Mouse (Mus musculus) midbrain, embryonic 15.5 days (tissue): Measurements from ENCODE around the gene 5830411N06Rik. TPM values are rescaled to one million over a fixed set of nuclear protein-coding genes. Genes with fewer than 3 reads are reported as not detected.

Experiments used
- ATAC-seq: fragments of 200-750 bp; cut with Nextera tagmentation; replicated peaks from 2 replicates; pipeline ENCODE4 v1.8.0; 2017; ENCODE audit warnings: moderate TSS enrichment
- H3K27ac ChIP-seq: fragments of 300-500 bp; sonication (generic); 2 replicates; pipeline ENCODE4 v1.5.1; 2015; ENCODE audit warnings: mild to moderate bottlenecking, inconsistent platforms
- H3K27me3 ChIP-seq: fragments of 300-500 bp; sonication (generic); replicated peaks from 2 replicates; pipeline ENCODE4 v1.6.1; 2015; ENCODE audit warnings: inconsistent platforms
- H3K36me3 ChIP-seq: fragments of 300-500 bp; sonication (generic); replicated peaks from 2 replicates; pipeline ENCODE4 v1.6.1; 2015; ENCODE audit warnings: inconsistent platforms
- H3K4me1 ChIP-seq: fragments of 300-500 bp; sonication (generic); 2 replicates; pipeline ENCODE4 v1.6.1; 2015; ENCODE audit warnings: inconsistent platforms
- H3K4me2 ChIP-seq: fragments of 300-500 bp; sonication (generic); 2 replicates; pipeline ENCODE4 v1.6.1; 2015; ENCODE audit warnings: inconsistent platforms, mild to moderate bottlenecking, moderate library complexity
- H3K4me3 ChIP-seq: fragments of 300-500 bp; sonication (generic); 2 replicates; pipeline ENCODE4 v1.5.1; 2015; ENCODE audit warnings: mild to moderate bottlenecking, inconsistent platforms
- H3K9ac ChIP-seq: fragments of 300-500 bp; sonication (generic); 2 replicates; pipeline ENCODE4 v1.6.1; 2015; ENCODE audit warnings: mild to moderate bottlenecking, inconsistent platforms
- H3K9me3 ChIP-seq: fragments of 300-500 bp; sonication (generic); 2 replicates; pipeline ENCODE4 v1.6.1; 2016; ENCODE audit warnings: inconsistent platforms
- WGBS: fragments of 180-500 bp; shearing (Covaris S2); methylation state at CpG from one replicate; pipeline ENCODE4 v1.1.7; 2015; ENCODE audit warnings: mixed read lengths; 5-methylcytosine and 5-hydroxymethylcytosine counted together
- polyA plus RNA-seq: library from polyadenylated mRNA; unstranded; fragments of >200 nt; fragmentation: Nextera tagmentation; extraction: Ambion mirVana; gene quantifications from 2 replicates; pipeline ENCODE4 v1.2.1, GENCODE M21; 2015

The 5830411N06Rik gene
- polyA plus RNA-seq, 1 experiment from 2014 or later, result not detected

DNA sequence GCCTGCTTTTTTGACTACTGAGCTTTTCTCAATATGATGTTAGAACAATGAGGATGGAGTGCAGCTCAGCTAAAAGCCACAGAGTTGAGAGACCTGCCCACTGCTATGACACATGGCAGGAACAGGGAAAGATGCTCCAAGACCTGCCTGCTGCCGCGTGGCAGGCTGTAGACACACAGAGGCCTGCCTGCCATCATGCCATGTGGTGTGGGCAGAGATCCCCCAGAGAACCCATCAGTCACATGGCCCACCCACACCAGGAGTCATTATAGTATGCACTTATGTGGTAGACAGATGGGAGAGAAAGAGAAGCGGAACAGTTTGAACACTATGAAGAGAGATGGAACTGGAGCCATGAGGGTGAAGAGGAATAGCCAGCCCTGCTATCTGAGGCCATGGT, 13.4 kb upstream of the 5830411N06Rik start:
- Histone ChIP-seq H3K9me3 (no peaks in the 10 kb centered on the region), H3K36me3 (no peaks in the 10 kb centered on the region), H3K4me1 (no peaks in the 10 kb centered on the region), H3K27me3 (no peaks in the 10 kb centered on the region), H3K4me2 (no peak overlapping the region), H3K27ac (no peak overlapping the region), H3K4me3 (no peak overlapping the region), H3K9ac (no peak overlapping the region)
- WGBS, result 95% methylated on average over 3 of the region's 3 CpGs
- no peak for ATAC-seq

GRCm38 (mm10) chr7:140253780-140254299, 6.8 kb downstream of the 5830411N06Rik start:
- H3K36me3 ChIP-seq, result no peaks in the 10 kb centered on the region
- H3K27me3 ChIP-seq, result no peaks in the 10 kb centered on the region
- no peak for ATAC-seq
- WGBS, result 89% methylated on average over 7 of the region's 7 CpGs
- H3K4me1 ChIP-seq, result no peaks in the 10 kb centered on the region
- H3K9me3 ChIP-seq, result no peaks in the 10 kb centered on the region
- no peak overlapping the region for H3K9ac ChIP-seq
- H3K4me3 ChIP-seq, result no peak overlapping the region
- no peak overlapping the region for H3K27ac ChIP-seq
- H3K4me2 ChIP-seq, result no peak overlapping the region

DNA sequence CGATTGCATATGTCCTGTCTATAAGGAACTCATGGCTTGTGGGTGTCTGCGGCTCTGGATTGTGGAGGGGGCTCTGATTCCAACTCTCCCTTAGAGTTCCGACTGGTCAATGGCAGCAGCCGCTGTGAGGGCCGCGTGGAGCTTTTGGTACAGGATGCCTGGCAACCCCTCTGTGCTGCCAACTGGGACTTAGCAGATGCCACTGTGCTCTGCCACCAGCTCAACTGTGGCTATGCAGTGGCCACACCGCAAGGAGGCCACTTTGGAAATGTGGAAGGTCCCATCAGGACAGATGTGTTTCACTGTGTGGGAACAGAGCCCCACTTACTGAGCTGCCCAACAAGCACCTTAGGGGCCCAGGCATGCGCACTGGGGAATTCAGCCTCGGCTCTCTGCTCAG, 48.7 kb downstream of the 5830411N06Rik start:
- no peak overlapping the region for H3K4me3 ChIP-seq
- H3K4me1 ChIP-seq, result no peaks in the 10 kb centered on the region
- no peak for ATAC-seq
- H3K27ac ChIP-seq, result no peak overlapping the region
- no peak overlapping the region for H3K4me2 ChIP-seq
- 90% methylated on average over 9 of the region's 9 CpGs for WGBS
- H3K9me3 ChIP-seq, result no peaks in the 10 kb centered on the region
- no peaks in the 10 kb centered on the region for H3K27me3 ChIP-seq
- H3K36me3 ChIP-seq, result no peaks in the 10 kb centered on the region
- no peak overlapping the region for H3K9ac ChIP-seq

GRCm38 (mm10) chr7:140296876-140297275, 49.8 kb downstream of the 5830411N06Rik start:
- no peaks in the 10 kb centered on the region for H3K4me1 ChIP-seq
- no peak overlapping the region for H3K4me3 ChIP-seq
- 81% methylated on average over 6 of the region's 6 CpGs for WGBS
- no peaks in the 10 kb centered on the region for H3K27me3 ChIP-seq
- no peak overlapping the region for H3K27ac ChIP-seq
- no peaks in the 10 kb centered on the region for H3K36me3 ChIP-seq
- ATAC-seq, result no peak
- no peak overlapping the region for H3K9ac ChIP-seq
- H3K9me3 ChIP-seq, result no peaks in the 10 kb centered on the region
- H3K4me2 ChIP-seq, result no peak overlapping the region

DNA sequence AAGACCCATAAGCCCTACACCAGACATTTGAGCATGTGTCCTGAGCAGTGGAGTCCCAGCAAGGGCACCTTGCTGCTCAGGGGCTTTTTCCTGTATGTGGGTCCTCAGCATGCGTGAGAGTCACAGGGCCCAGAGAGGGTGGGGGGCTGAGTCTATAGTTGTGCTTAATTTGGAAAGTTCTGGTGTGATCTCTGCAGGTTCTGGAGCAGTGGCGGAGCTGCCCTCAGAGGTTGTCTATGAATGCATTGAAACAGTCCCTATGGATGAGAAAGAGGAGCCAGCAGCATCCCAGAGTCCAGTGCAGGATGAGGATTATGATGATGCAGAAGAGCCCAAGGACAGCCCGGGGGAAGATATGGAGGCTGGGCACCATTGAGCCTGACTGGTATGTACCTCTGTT, 52.3 kb downstream of the 5830411N06Rik start:
- Histone ChIP-seq H3K27me3 (no peaks in the 10 kb centered on the region), H3K9me3 (no peaks in the 10 kb centered on the region), H3K4me1 (no peaks in the 10 kb centered on the region), H3K9ac (no peak overlapping the region), H3K4me2 (no peak overlapping the region), H3K4me3 (no peak overlapping the region), H3K27ac (no peak overlapping the region), H3K36me3 (no peaks in the 10 kb centered on the region)
- ATAC-seq, result no peak
- 90% methylated on average over 3 of the region's 3 CpGs for WGBS

DNA sequence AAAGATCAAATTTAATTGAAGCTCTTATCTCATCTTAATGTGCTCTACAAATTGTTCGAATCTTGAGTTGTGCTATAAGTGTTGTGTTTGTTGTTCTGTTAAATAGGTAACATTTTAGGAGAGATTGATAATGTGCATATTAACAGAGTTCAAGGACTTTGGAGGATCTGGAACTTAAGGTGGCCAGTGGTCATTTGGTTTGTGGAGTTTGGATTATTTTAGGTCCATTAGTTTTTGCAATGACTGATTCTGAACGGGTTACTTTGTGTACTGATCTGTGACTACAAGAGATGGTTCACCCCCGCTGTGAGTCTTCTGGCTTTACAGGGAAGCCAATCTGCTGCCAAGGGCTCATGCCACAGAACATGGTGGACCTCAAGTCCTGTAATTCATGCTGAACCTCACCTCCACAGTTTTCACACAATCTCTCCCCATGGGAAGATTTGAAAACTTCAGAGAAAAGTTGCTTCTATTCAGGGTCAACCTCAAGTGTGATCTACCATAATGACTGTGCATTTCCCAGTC, 72.8 kb downstream of the 5830411N06Rik start:
- 85% methylated on average over 3 of the region's 3 CpGs for WGBS
- H3K27ac ChIP-seq, result no peak overlapping the region
- no peaks in the 10 kb centered on the region for H3K4me1 ChIP-seq
- H3K36me3 ChIP-seq, result no peaks in the 10 kb centered on the region
- H3K9ac ChIP-seq, result no peak overlapping the region
- no peaks in the 10 kb centered on the region for H3K27me3 ChIP-seq
- H3K9me3 ChIP-seq, result no peaks in the 10 kb centered on the region
- H3K4me2 ChIP-seq, result no peak overlapping the region
- H3K4me3 ChIP-seq, result no peak overlapping the region
- ATAC-seq, result no peak

DNA sequence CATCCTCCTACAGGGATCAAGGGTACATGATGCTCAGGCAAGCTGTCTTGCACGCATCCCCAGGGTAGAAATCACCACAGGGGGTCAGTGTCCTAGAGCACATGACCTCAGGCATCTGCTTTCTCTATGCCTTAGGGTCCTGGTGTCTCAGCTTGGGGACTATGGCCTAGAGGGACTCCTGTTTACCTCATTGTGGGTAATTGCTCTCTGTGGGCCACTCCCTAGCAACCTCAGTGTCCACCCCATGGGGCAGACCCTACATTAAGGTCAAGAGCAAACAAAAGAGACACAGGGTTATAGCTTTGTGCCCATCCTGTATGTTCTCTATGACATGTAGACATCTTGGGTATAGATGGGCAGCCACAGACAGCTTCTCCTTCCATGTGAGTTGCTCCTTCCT, 73.5 kb downstream of the 5830411N06Rik start, which contains the start of gene Olfr525:
Gene Olfr525 (plus strand): TSS at position 301 of the 400 bp plus-strand sequence.
- Histone ChIP-seq H3K4me1 (no peaks in the 10 kb centered on the region), H3K9me3 (no peaks in the 10 kb centered on the region), H3K4me2 (no peak within 1 kb of the TSS), H3K27ac (no peak within 1 kb of the TSS), H3K9ac (no peak within 1 kb of the TSS), H3K4me3 (no peak within 1 kb of the TSS), H3K36me3 (no peaks in the 10 kb centered on the region), H3K27me3 (no peaks in the 10 kb centered on the region)
- WGBS, result 60% methylated on average over 1 of the region's 1 CpGs
- no peak for ATAC-seq

GRCm38 (mm10) chr7:140321135-140321534, 74.1 kb downstream of the 5830411N06Rik start:
- Histone ChIP-seq H3K4me2 (no peak overlapping the region), H3K4me3 (no peak overlapping the region), H3K27me3 (no peaks in the 10 kb centered on the region), H3K27ac (no peak overlapping the region), H3K4me1 (no peaks in the 10 kb centered on the region), H3K36me3 (no peaks in the 10 kb centered on the region), H3K9me3 (no peaks in the 10 kb centered on the region), H3K9ac (no peak overlapping the region)
- no peak for ATAC-seq

DNA sequence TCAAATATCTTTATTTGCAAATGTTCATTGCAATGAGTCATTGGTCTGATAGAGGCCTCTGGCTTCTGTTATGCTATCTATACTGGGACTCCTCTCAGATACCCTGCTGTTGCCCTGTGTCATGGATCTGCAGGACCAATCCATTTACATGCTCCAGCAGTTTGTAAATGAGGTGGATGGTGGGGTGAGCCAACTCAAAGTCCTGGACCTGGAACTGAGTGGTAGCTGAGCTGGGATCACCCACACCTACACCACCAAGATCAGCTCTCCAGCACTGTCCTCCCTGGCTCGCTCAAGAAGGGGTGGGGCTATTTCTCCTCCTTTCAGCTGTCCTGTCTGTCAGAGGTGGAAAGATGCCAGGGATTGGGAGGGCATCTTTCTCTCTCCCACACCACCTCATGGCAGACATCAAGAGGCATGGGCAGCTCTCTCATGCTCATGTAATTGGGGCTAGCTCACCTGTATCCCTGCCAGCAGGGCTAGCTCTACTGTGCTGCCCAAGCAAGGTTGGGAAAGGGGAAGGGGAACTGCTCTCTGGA, 82.8 kb downstream of the 5830411N06Rik start:
- Histone ChIP-seq H3K27ac (no peak overlapping the region), H3K9me3 (no peaks in the 10 kb centered on the region), H3K9ac (no peak overlapping the region), H3K4me2 (no peak overlapping the region), H3K27me3 (no peaks in the 10 kb centered on the region), H3K4me3 (no peak overlapping the region), H3K36me3 (no peaks in the 10 kb centered on the region), H3K4me1 (no peaks in the 10 kb centered on the region)
- ATAC-seq, result no peak
- WGBS, result 65% methylated on average over 1 of the region's 1 CpGs

DNA sequence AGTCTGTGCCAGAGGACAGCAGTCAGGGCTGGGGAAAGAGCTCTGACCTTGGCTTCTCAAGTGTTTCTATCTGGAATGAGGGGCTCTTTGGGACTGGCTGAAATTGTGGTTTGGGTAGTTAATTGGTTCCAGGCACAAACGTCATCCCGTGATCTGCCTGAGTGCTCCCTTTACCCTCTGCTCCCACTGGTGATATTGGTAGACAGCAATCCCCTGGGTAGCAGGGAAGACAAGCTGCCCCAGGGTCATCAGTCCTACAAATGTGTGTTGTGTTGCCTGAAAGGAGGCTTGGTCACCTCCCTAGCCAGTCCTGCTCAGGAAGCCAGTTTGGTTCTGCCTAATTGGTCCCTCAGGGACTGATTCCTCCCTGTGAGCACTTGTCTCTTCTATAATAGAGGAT, 86.6 kb downstream of the 5830411N06Rik start, which contains the start of gene Olfr527:
Gene Olfr527 (plus strand): TSS at position 301 of the 400 bp plus-strand sequence.
- Histone ChIP-seq H3K4me3 (no peak within 1 kb of the TSS), H3K9me3 (no peaks in the 10 kb centered on the region), H3K36me3 (no peaks in the 10 kb centered on the region), H3K4me1 (no peaks in the 10 kb centered on the region), H3K27ac (no peak within 1 kb of the TSS), H3K9ac (no peak within 1 kb of the TSS), H3K27me3 (no peaks in the 10 kb centered on the region), H3K4me2 (no peak within 1 kb of the TSS)
- 72% methylated on average over 2 of the region's 2 CpGs for WGBS
- ATAC-seq, result no peak

Other genes with a start within 250 kb of the 5830411N06Rik start
- 56.6 and 58.0 TPM in 2 replicates for gene Zfp511, start 210.9 kb upstream of the 5830411N06Rik start, polyA plus RNA-seq
- gene Tubgcp2, start 210.6 kb upstream of the 5830411N06Rik start, polyA plus RNA-seq, result 61.3 and 62.6 TPM in 2 replicates
- gene Msx3, start 198.2 kb upstream of the 5830411N06Rik start, polyA plus RNA-seq, result 1.2 TPM in 2 replicates
- 277 and 280 TPM in 2 replicates for gene Caly, start 164.7 kb upstream of the 5830411N06Rik start, polyA plus RNA-seq
- gene Prap1, start 153.9 kb upstream of the 5830411N06Rik start, polyA plus RNA-seq, result not detected in 2 replicates
- 33.7 and 34.1 TPM in 2 replicates for gene Fuom, start 144.8 kb upstream of the 5830411N06Rik start, polyA plus RNA-seq
- gene Paox, start 131.5 kb upstream of the 5830411N06Rik start, polyA plus RNA-seq, result 7.4 and 7.5 TPM in 2 replicates
- 107 and 108 TPM in 2 replicates for gene Echs1, start 130.8 kb upstream of the 5830411N06Rik start, polyA plus RNA-seq
- 32.4 and 34.8 TPM in 2 replicates for gene Mtg1, start 109.7 kb upstream of the 5830411N06Rik start, polyA plus RNA-seq
- 23.7 and 25.5 TPM in 2 replicates for gene Sprn, start 92.4 kb upstream of the 5830411N06Rik start, polyA plus RNA-seq
- not detected in 2 replicates for gene Olfr522, start 82.5 kb upstream of the 5830411N06Rik start, polyA plus RNA-seq
- not detected in 2 replicates for gene Olfr523, start 74.1 kb upstream of the 5830411N06Rik start, polyA plus RNA-seq
- not detected in 2 replicates for gene Olfr524, start 41.3 kb upstream of the 5830411N06Rik start, polyA plus RNA-seq
- gene Cd163l1, start 29.0 kb upstream of the 5830411N06Rik start, polyA plus RNA-seq, result not detected in 2 replicates
- gene Olfr525, start 73.6 kb downstream of the 5830411N06Rik start, polyA plus RNA-seq, result not detected in 2 replicates
- not detected in 2 replicates for gene Olfr527, start 86.7 kb downstream of the 5830411N06Rik start, polyA plus RNA-seq
- gene Olfr60, start 114.4 kb downstream of the 5830411N06Rik start, polyA plus RNA-seq, result not detected in 2 replicates
- not detected in 2 replicates for gene Olfr530, start 129.0 kb downstream of the 5830411N06Rik start, polyA plus RNA-seq
- gene Olfr531, start 155.6 kb downstream of the 5830411N06Rik start, polyA plus RNA-seq, result not detected in 2 replicates
- not detected in 2 replicates for gene Olfr532, start 174.4 kb downstream of the 5830411N06Rik start, polyA plus RNA-seq
- not detected in 2 replicates for gene Olfr533, start 216.1 kb downstream of the 5830411N06Rik start, polyA plus RNA-seq
- not detected in 2 replicates for gene Olfr535, start 236.9 kb downstream of the 5830411N06Rik start, polyA plus RNA-seq